Mouse (Mus musculus): ENCODE measurements around the gene Gm17428. TPM values are rescaled to one million over a fixed set of nuclear protein-coding genes. Genes with fewer than 3 reads are reported as not detected.

Gene Gm17428
- polyA plus RNA-seq, 1 experiment: not detected

- no peaks in the 10 kb centered on the region for H3K4me1 ChIP-seq (ENCODE audit: control insufficient read depth, insufficient read depth, low read length)
- H3K36me3 ChIP-seq (ENCODE audit: control insufficient read depth, insufficient read depth, low read length): no peaks in the 10 kb centered on the region
- H3K27me3 ChIP-seq (ENCODE audit: control insufficient read depth, insufficient read depth, low read length): no peaks in the 10 kb centered on the region
- no peak overlapping the region for H3K27ac ChIP-seq (ENCODE audit: control insufficient read depth, insufficient read depth, low read depth, low read length)
- TF ChIP-seq POLR2A (IDR thresholded peaks at IDR 0.05; ENCODE audit: control insufficient read depth, low read depth, low read length) (no peak), CTCF (IDR thresholded peaks at IDR 0.05; ENCODE audit: control insufficient read depth, insufficient read depth, insufficient replicate concordance, low read depth, low read length) (no peak)
- H3K4me3 ChIP-seq (ENCODE audit: control insufficient read depth, low read depth, low read length): no peak overlapping the region
Measured at GRCm38 (mm10) chr14:54989886-54990441, 13.2 kb downstream of the Gm17428 start.

- no peaks in the 10 kb centered on the region for H3K27me3 ChIP-seq (ENCODE audit: control insufficient read depth, insufficient read depth, low read length)
- no peak overlapping the region for H3K4me3 ChIP-seq (ENCODE audit: control insufficient read depth, low read depth, low read length)
- no peaks in the 10 kb centered on the region for H3K4me1 ChIP-seq (ENCODE audit: control insufficient read depth, insufficient read depth, low read length)
- TF ChIP-seq CTCF (IDR thresholded peaks at IDR 0.05; ENCODE audit: control insufficient read depth, insufficient read depth, insufficient replicate concordance, low read depth, low read length) (no peak), POLR2A (IDR thresholded peaks at IDR 0.05; ENCODE audit: control insufficient read depth, low read depth, low read length) (no peak)
- H3K27ac ChIP-seq (ENCODE audit: control insufficient read depth, insufficient read depth, low read depth, low read length): no peak overlapping the region
- no peaks in the 10 kb centered on the region for H3K36me3 ChIP-seq (ENCODE audit: control insufficient read depth, insufficient read depth, low read length)
Measured at GRCm38 (mm10) chr14:54992196-54992595, 15.5 kb downstream of the Gm17428 start.

- H3K4me1 ChIP-seq (ENCODE audit: control insufficient read depth, insufficient read depth, low read length): no peaks in the 10 kb centered on the region
Measured at GRCm38 (mm10) chr14:54993636-54994035, 16.9 kb downstream of the Gm17428 start.

GRCm38 (mm10) chr14:54994136-54994868 is 17.6 kb downstream of the Gm17428 start, which contains the start of gene Myh7:
TSS of gene Myh7 (minus strand) at chr14:54994626.
- H3K36me3 ChIP-seq (ENCODE audit: control insufficient read depth, insufficient read depth, low read length): no peaks in the 10 kb centered on the region
- H3K4me1 ChIP-seq (ENCODE audit: control insufficient read depth, insufficient read depth, low read length): no peaks in the 10 kb centered on the region
- TF ChIP-seq POLR2A (IDR thresholded peaks at IDR 0.05; ENCODE audit: control insufficient read depth, low read depth, low read length) (no peak), CTCF (IDR thresholded peaks at IDR 0.05; ENCODE audit: control insufficient read depth, insufficient read depth, insufficient replicate concordance, low read depth, low read length) (no peak)
- H3K27ac ChIP-seq (ENCODE audit: control insufficient read depth, insufficient read depth, low read depth, low read length): no peak within 1 kb of the TSS
- no peak within 1 kb of the TSS for H3K4me3 ChIP-seq (ENCODE audit: control insufficient read depth, low read depth, low read length)
- H3K27me3 ChIP-seq (ENCODE audit: control insufficient read depth, insufficient read depth, low read length): no peaks in the 10 kb centered on the region

More at GRCm38 (mm10) chr14:54993636-54994035, 16.9 kb downstream of the Gm17428 start:
- Histone ChIP-seq H3K4me3 (ENCODE audit: control insufficient read depth, low read depth, low read length) (no peak overlapping the region), H3K27ac (ENCODE audit: control insufficient read depth, insufficient read depth, low read depth, low read length) (no peak overlapping the region), H3K27me3 (ENCODE audit: control insufficient read depth, insufficient read depth, low read length) (no peaks in the 10 kb centered on the region), H3K36me3 (ENCODE audit: control insufficient read depth, insufficient read depth, low read length) (no peaks in the 10 kb centered on the region)
- TF ChIP-seq CTCF (IDR thresholded peaks at IDR 0.05; ENCODE audit: control insufficient read depth, insufficient read depth, insufficient replicate concordance, low read depth, low read length): no peak
- TF ChIP-seq POLR2A (IDR thresholded peaks at IDR 0.05; ENCODE audit: control insufficient read depth, low read depth, low read length): no peak

- H3K36me3 ChIP-seq (ENCODE audit: control insufficient read depth, insufficient read depth, low read length): no peaks in the 10 kb centered on the region
- H3K27me3 ChIP-seq (ENCODE audit: control insufficient read depth, insufficient read depth, low read length): no peaks in the 10 kb centered on the region
- H3K4me1 ChIP-seq (ENCODE audit: control insufficient read depth, insufficient read depth, low read length): no peaks in the 10 kb centered on the region
- H3K4me3 ChIP-seq (ENCODE audit: control insufficient read depth, low read depth, low read length): no peak overlapping the region
- H3K27ac ChIP-seq (ENCODE audit: control insufficient read depth, insufficient read depth, low read depth, low read length): no peak overlapping the region
- TF ChIP-seq POLR2A (IDR thresholded peaks at IDR 0.05; ENCODE audit: control insufficient read depth, low read depth, low read length): no peak
- no peak for TF ChIP-seq CTCF (IDR thresholded peaks at IDR 0.05; ENCODE audit: control insufficient read depth, insufficient read depth, insufficient replicate concordance, low read depth, low read length)
Measured at GRCm38 (mm10) chr14:54994869-54995186, 18.1 kb downstream of the Gm17428 start.

- no peaks in the 10 kb centered on the region for H3K36me3 ChIP-seq (ENCODE audit: control insufficient read depth, insufficient read depth, low read length)
- TF ChIP-seq CTCF (IDR thresholded peaks at IDR 0.05; ENCODE audit: control insufficient read depth, insufficient read depth, insufficient replicate concordance, low read depth, low read length): no peak
- no peak for TF ChIP-seq POLR2A (IDR thresholded peaks at IDR 0.05; ENCODE audit: control insufficient read depth, low read depth, low read length)
- H3K27me3 ChIP-seq (ENCODE audit: control insufficient read depth, insufficient read depth, low read length): no peaks in the 10 kb centered on the region
- H3K4me1 ChIP-seq (ENCODE audit: control insufficient read depth, insufficient read depth, low read length): no peaks in the 10 kb centered on the region
- H3K4me3 ChIP-seq (ENCODE audit: control insufficient read depth, low read depth, low read length): no peak overlapping the region
- no peak overlapping the region for H3K27ac ChIP-seq (ENCODE audit: control insufficient read depth, insufficient read depth, low read depth, low read length)
Measured at GRCm38 (mm10) chr14:54995457-54996138, 18.9 kb downstream of the Gm17428 start.

- TF ChIP-seq CTCF (IDR thresholded peaks at IDR 0.05; ENCODE audit: control insufficient read depth, insufficient read depth, insufficient replicate concordance, low read depth, low read length) (no peak), POLR2A (IDR thresholded peaks at IDR 0.05; ENCODE audit: control insufficient read depth, low read depth, low read length) (no peak)
Measured at GRCm38 (mm10) chr14:54996793-54997192, 20.1 kb downstream of the Gm17428 start.

More at GRCm38 (mm10) chr14:54996793-54997192, 20.1 kb downstream of the Gm17428 start:
- H3K27me3 ChIP-seq (ENCODE audit: control insufficient read depth, insufficient read depth, low read length): no peaks in the 10 kb centered on the region
- no peaks in the 10 kb centered on the region for H3K36me3 ChIP-seq (ENCODE audit: control insufficient read depth, insufficient read depth, low read length)
- H3K27ac ChIP-seq (ENCODE audit: control insufficient read depth, insufficient read depth, low read depth, low read length): no peak overlapping the region
- H3K4me3 ChIP-seq (ENCODE audit: control insufficient read depth, low read depth, low read length): no peak overlapping the region
- no peaks in the 10 kb centered on the region for H3K4me1 ChIP-seq (ENCODE audit: control insufficient read depth, insufficient read depth, low read length)

All from testis, adult 2 months (tissue).